Mouse (Mus musculus) layer of hippocampus, adult 9-11 months (tissue): ENCODE results near the gene Cep63.

ENCODE experiments used
- DNase-seq: peaks from one replicate; pipeline ENCODE4 v3.0.0; 2022

Gene Cep63

GRCm38 (mm10) chr9:102629052-102629451, 2.7 kb upstream of the Cep63 start:
- DNase-seq, result no peak

DNA sequence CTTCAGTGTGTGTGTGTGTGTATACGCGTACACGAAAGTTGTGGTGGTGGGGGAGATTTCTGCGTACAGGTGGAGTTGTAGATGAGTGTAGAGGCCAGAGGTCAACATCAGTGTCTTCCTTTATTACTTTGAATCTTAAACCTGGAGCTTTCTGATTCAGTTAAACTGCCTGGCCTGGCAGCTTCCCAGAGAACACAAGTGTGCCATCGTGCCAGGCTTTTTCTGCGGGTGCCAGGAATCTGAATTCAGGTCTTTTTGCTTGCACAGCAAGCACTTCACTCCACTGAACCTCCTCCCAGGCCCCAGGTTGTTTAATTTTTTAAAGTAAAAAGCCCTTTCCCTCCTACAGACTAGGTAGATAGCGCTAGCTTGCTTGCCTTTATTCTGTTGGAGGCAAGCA, 1.1 kb upstream of the Cep63 start:
- DNase-seq, result no peak

- DNase-seq, result no peak
Observed at GRCm38 (mm10) chr9:102626839-102627225, 498 bp upstream of the Cep63 start.

DNA sequence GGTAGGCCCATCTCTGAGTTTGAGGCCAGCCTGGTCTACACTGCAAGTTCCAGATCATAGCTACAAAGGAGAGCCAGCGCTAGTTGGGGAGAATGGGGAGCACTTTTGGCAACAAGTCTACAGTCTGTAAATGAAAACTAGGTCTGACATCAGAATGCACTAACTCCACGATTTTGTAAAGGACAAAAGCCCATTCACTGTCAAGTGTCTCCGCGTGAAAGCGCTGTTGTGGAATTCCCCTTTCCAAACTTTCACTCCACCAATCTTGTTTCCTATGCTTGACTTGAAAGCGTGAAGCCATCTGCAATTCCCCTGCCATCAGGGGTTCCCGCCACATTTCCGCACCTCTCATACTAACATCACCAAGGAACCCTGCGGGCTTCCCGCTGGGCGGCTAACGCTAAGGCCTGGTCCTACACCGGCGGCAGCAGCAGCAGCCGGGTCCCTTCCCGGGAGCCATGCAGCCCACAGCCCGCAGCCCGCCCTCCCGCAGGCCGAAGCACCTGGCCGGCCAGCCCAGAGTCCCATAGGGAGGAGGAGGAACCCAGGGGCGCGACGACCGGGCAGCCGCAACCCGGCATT, 842 bp downstream of the Cep63 start:
- no peak for DNase-seq

DNA sequence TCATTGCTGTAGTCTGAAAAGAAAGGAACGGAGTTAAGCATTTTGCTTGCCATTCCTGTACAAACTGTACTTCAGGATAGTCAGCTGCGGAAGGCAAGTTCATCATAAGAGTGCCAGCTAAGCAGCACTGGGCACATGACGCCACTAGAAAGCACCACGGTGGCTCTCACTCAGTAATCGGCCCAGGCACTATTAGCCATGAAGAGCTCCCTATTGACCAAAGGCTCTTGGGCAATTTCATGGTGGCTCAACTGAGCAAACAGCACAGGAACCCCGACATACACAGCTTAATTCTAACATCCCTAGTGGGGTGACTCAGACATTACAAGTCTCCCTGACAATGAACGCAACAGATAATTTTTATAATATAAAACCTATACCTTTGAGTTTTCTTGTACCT, 2.8 kb downstream of the Cep63 start:
- DNase-seq, result no peak

DNA sequence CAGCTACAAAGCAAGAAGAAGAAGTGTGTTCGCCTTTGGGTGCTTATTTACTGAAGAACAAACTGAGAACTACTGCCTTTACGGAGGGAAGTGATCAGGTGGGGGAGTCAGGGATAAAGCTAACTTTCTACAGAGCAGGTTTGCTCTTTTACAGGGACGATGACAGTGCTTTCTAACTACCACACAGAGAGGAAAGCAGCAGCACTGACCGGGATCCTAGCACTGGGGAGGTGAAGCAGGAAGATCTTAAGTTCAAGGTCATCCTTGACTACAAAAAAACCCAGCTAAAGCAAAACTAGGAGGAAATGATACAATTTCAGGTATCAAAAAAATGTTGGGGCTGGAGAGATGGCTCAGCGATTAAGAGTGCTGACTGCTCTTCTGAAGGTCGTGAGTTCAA, 3.5 kb downstream of the Cep63 start:
- no peak for DNase-seq

GRCm38 (mm10) chr9:102622192-102622857, 4.0 kb downstream of the Cep63 start:
- peak; percentile 34 for DNase-seq

- DNase-seq, result no peak
Observed at GRCm38 (mm10) chr9:102621385-102621784, 4.9 kb downstream of the Cep63 start.

- DNase-seq, result peak; percentile 54
Observed at GRCm38 (mm10) chr9:102616267-102616666, 10.1 kb downstream of the Cep63 start.

DNA sequence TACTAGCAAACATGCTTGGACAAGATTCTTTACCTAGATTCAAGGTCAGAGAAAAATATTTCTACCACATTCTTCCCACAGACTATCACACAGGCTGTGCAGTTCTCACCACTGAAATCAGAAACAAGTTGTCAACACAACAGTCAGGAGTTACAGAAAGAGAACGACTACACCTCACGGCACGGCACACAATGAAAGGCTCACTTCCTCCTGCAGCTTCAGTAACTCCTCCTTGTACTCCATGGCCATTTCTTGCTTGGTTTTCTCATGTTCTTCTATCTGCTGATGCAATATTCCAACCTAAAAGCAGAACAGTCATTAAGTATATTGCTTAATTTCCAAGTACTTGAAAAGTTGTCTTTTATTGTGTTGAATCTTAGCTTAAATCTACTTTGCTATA, 11.3 kb downstream of the Cep63 start:
- DNase-seq, result no peak

- DNase-seq, result no peak
Observed at GRCm38 (mm10) chr9:102609221-102609620, 17.1 kb downstream of the Cep63 start.

- DNase-seq, result no peak
Observed at GRCm38 (mm10) chr9:102607471-102607870, 18.9 kb downstream of the Cep63 start.

DNA sequence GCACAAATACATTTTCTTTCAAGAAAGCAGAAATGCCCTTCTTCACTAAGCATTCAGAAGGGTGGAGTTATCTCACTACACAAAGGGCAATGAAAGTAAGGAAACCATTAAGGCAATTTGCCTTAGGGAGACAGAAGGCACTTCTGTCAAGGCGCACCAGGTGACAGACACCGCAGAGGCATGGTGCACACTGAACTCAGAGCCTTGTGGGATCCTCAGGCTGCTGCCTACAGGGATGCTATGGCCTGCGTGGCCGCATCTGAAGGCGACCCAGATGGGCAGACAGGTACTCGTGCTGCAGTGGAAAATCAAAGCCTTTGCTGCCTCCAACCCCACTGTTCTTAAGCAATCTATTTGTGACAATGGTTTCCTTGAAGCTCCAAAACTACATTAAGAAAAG, 21.2 kb downstream of the Cep63 start:
- DNase-seq, result no peak

DNA sequence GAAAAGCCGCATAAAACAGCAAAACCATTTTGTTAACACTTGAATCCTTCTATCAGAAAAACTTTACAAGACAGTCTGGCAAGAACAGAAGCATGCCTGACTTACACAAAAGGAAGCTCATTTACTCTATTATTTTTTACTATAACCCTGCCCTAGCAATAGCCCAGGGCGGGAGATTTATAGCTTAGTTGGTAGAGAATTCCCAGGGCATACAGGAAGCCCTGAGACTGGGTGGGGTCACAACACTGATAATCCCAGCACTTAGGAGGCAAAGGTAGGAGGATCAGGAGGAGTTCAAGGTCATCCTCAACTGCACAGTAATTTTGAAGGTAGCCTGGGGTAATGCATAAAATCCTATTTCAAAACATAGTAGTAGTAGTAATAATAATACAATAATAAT, 24.7 kb downstream of the Cep63 start:
- no peak for DNase-seq

GRCm38 (mm10) chr9:102601187-102601586, 25.1 kb downstream of the Cep63 start:
- DNase-seq, result no peak

- no peak for DNase-seq
Observed at GRCm38 (mm10) chr9:102595662-102596436, 30.5 kb downstream of the Cep63 start.

GRCm38 (mm10) chr9:102594667-102595393, 31.5 kb downstream of the Cep63 start:
- DNase-seq, result no peak

GRCm38 (mm10) chr9:102587347-102587746, 39.0 kb downstream of the Cep63 start:
- DNase-seq, result no peak

GRCm38 (mm10) chr9:102581921-102582469, 44.3 kb downstream of the Cep63 start:
- DNase-seq, result no peak

DNA sequence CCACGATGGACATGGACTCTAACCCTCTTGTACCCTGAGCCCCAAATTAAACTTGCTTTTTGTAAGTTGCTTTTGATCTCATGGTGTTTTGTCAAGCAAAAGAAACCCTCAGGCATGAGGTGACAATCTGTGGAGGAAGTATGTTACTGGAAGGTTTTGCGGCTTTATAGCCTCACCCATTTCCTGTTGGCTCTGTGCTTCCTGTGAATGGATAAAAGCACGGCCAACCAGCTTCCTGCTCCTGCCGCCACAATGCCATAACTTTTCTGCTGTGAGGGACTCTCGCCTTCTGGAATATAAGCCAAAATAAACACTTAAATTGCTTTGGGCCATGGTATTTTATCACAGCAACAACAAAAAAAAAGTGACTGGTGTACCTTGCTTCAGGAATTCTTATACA, 48.9 kb downstream of the Cep63 start:
- DNase-seq, result no peak

DNA sequence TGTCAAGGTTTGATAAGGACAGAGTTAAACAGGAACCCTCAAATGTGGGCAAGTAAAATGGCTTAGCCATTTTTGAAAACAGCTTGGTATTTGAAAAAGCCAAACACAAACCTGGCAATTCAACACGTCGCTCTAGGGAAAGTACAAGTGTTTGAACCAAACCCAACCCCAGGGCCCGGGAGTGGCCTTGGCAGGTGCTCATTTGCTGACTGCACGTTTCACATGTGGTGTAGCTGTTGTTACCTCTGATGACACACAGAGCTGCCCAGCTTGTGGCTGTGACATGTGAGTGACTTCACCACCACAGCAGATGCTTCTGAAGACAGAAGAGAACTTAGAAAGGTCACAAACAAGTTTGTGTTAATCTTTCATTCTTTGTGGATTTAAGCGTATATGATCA, 53.4 kb downstream of the Cep63 start:
- DNase-seq, result no peak

- DNase-seq, result no peak
Observed at GRCm38 (mm10) chr9:102558463-102558862, 67.9 kb downstream of the Cep63 start.

DNA sequence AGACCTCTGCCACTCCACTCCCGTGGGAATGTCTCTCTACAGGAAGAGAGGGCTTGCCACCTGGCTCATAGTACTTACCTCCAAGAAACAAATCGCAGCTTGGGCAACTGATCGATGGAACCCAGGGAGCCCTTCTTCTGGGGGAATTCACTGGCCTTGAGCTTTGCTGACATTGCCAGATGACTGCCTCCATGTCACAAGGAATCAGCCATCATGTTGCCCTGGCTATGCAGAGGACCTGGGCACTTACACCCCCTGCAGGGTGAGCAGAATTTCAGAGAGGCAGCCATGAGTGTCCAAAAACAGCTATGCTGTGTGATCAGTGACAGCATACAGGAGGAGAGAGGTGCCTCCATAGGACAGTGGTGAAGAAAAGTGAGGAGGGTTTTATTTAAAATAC, 72.6 kb downstream of the Cep63 start:
- no peak for DNase-seq
